Mouse (Mus musculus): ENCODE data around the gene Ppil1. TPM values are rescaled to one million over a fixed set of nuclear protein-coding genes. Genes with fewer than 3 reads are reported as not detected.

Gene Ppil1
- polyA plus RNA-seq, 1 experiment from 2014 or later = 186 TPM

GRCm38 (mm10) chr17:29216078-29216477, 47.9 kb downstream of the Ppil1 start:
- Histone ChIP-seq H3K4me2 (replicated peaks; ENCODE audit: low read depth, low read length) (no peak overlapping the region), H3K27me3 (ENCODE audit: insufficient read depth, low read length) (no peaks in the 10 kb centered on the region), H3K9ac (replicated peaks; ENCODE audit: low read length) (no peak overlapping the region), H3K36me3 (ENCODE audit: insufficient read depth, low read length) (no peaks in the 10 kb centered on the region), H3K27ac (ENCODE audit: low read length) (no peak overlapping the region), H3K4me3 (ENCODE audit: low read length) (no peak overlapping the region), H3K9me3 (ENCODE audit: low read length) (no peaks in the 10 kb centered on the region), H3K4me1 (ENCODE audit: insufficient read depth, low read length) (peaks cover 12% of the 10 kb centered on the region; the same call in 1 of the 2 replicates)
- 57% methylated on average over 7 of the region's 7 CpGs for WGBS
- no peak for ATAC-seq (ENCODE audit: low FRiP score, low TSS enrichment)

- H3K27me3 ChIP-seq (ENCODE audit: insufficient read depth, low read length) = no peaks in the 10 kb centered on the region
- 41% methylated on average over 10 of the region's 10 CpGs for WGBS
- H3K27ac ChIP-seq (ENCODE audit: low read length) = no peak overlapping the region
- no peak overlapping the region for H3K4me2 ChIP-seq (replicated peaks; ENCODE audit: low read depth, low read length)
- no peak for ATAC-seq (ENCODE audit: low FRiP score, low TSS enrichment)
- no peak overlapping the region for H3K9ac ChIP-seq (replicated peaks; ENCODE audit: low read length)
- H3K36me3 ChIP-seq (ENCODE audit: insufficient read depth, low read length) = no peaks in the 10 kb centered on the region
- no peaks in the 10 kb centered on the region for H3K9me3 ChIP-seq (ENCODE audit: low read length)
- no peak overlapping the region for H3K4me3 ChIP-seq (ENCODE audit: low read length)
- H3K4me1 ChIP-seq (ENCODE audit: insufficient read depth, low read length) = peaks cover 12% of the 10 kb centered on the region; the same call in 1 of the 2 replicates
Observed at GRCm38 (mm10) chr17:29214655-29215054, 49.3 kb downstream of the Ppil1 start.

- H3K4me3 ChIP-seq (ENCODE audit: low read length) = no peak overlapping the region
- no peak for ATAC-seq (ENCODE audit: low FRiP score, low TSS enrichment)
- H3K27me3 ChIP-seq (ENCODE audit: insufficient read depth, low read length) = no peaks in the 10 kb centered on the region
- 84% methylated on average over 4 of the region's 4 CpGs for WGBS
- no peaks in the 10 kb centered on the region for H3K36me3 ChIP-seq (ENCODE audit: insufficient read depth, low read length)
- H3K27ac ChIP-seq (ENCODE audit: low read length) = no peak overlapping the region
- no peak overlapping the region for H3K9ac ChIP-seq (replicated peaks; ENCODE audit: low read length)
- no peak overlapping the region for H3K4me2 ChIP-seq (replicated peaks; ENCODE audit: low read depth, low read length)
- peaks cover 12% of the 10 kb centered on the region; the same call in 1 of the 2 replicates for H3K4me1 ChIP-seq (ENCODE audit: insufficient read depth, low read length)
- no peaks in the 10 kb centered on the region for H3K9me3 ChIP-seq (ENCODE audit: low read length)
Observed at GRCm38 (mm10) chr17:29214193-29214456, 49.9 kb downstream of the Ppil1 start.

- WGBS = 18% methylated on average over 12 of the region's 12 CpGs
- ATAC-seq (ENCODE audit: low FRiP score, low TSS enrichment) = no peak
- H3K4me2 ChIP-seq (replicated peaks; ENCODE audit: low read depth, low read length) = no peak overlapping the region
Observed at GRCm38 (mm10) chr17:29213381-29214192, 50.4 kb downstream of the Ppil1 start.

GRCm38 (mm10) chr17:29211836-29212235, 52.1 kb downstream of the Ppil1 start:
- ATAC-seq (ENCODE audit: low FRiP score, low TSS enrichment) = no peak
- 44% methylated on average over 7 of the region's 7 CpGs for WGBS

More at GRCm38 (mm10) chr17:29213381-29214192, 50.4 kb downstream of the Ppil1 start:
- no peaks in the 10 kb centered on the region for H3K36me3 ChIP-seq (ENCODE audit: insufficient read depth, low read length)
- no peaks in the 10 kb centered on the region for H3K27me3 ChIP-seq (ENCODE audit: insufficient read depth, low read length)
- H3K4me3 ChIP-seq (ENCODE audit: low read length) = no peak overlapping the region
- no peaks in the 10 kb centered on the region for H3K9me3 ChIP-seq (ENCODE audit: low read length)
- H3K27ac ChIP-seq (ENCODE audit: low read length) = no peak overlapping the region
- no peak overlapping the region for H3K9ac ChIP-seq (replicated peaks; ENCODE audit: low read length)
- peaks cover 12% of the 10 kb centered on the region; the same call in 1 of the 2 replicates for H3K4me1 ChIP-seq (ENCODE audit: insufficient read depth, low read length)

GRCm38 (mm10) chr17:29210037-29210436, 53.9 kb downstream of the Ppil1 start:
- Histone ChIP-seq H3K4me3 (ENCODE audit: low read length) (no peak overlapping the region), H3K9me3 (ENCODE audit: low read length) (no peaks in the 10 kb centered on the region), H3K36me3 (ENCODE audit: insufficient read depth, low read length) (no peaks in the 10 kb centered on the region), H3K4me2 (replicated peaks; ENCODE audit: low read depth, low read length) (no peak overlapping the region), H3K27me3 (ENCODE audit: insufficient read depth, low read length) (no peaks in the 10 kb centered on the region), H3K9ac (replicated peaks; ENCODE audit: low read length) (no peak overlapping the region), H3K4me1 (ENCODE audit: insufficient read depth, low read length) (peaks cover 7% of the 10 kb centered on the region; the same call in 1 of the 2 replicates), H3K27ac (ENCODE audit: low read length) (no peak overlapping the region)
- 100% methylated on average over 3 of the region's 3 CpGs for WGBS
- ATAC-seq (ENCODE audit: low FRiP score, low TSS enrichment) = no peak

More at GRCm38 (mm10) chr17:29211836-29212235, 52.1 kb downstream of the Ppil1 start:
- Histone ChIP-seq H3K9me3 (ENCODE audit: low read length) (no peaks in the 10 kb centered on the region), H3K9ac (replicated peaks; ENCODE audit: low read length) (no peak overlapping the region), H3K27ac (ENCODE audit: low read length) (no peak overlapping the region), H3K4me1 (ENCODE audit: insufficient read depth, low read length) (peaks cover 12% of the 10 kb centered on the region; the same call in 1 of the 2 replicates), H3K4me2 (replicated peaks; ENCODE audit: low read depth, low read length) (no peak overlapping the region), H3K27me3 (ENCODE audit: insufficient read depth, low read length) (no peaks in the 10 kb centered on the region), H3K36me3 (ENCODE audit: insufficient read depth, low read length) (no peaks in the 10 kb centered on the region), H3K4me3 (ENCODE audit: low read length) (no peak overlapping the region)

GRCm38 (mm10) chr17:29206052-29206451, 57.9 kb downstream of the Ppil1 start:
- Histone ChIP-seq H3K27ac (ENCODE audit: low read length) (no peak overlapping the region), H3K4me2 (replicated peaks; ENCODE audit: low read depth, low read length) (no peak overlapping the region), H3K4me1 (ENCODE audit: insufficient read depth, low read length) (no peaks in the 10 kb centered on the region), H3K9ac (replicated peaks; ENCODE audit: low read length) (no peak overlapping the region), H3K4me3 (ENCODE audit: low read length) (no peak overlapping the region), H3K9me3 (ENCODE audit: low read length) (no peaks in the 10 kb centered on the region), H3K36me3 (ENCODE audit: insufficient read depth, low read length) (no peaks in the 10 kb centered on the region), H3K27me3 (ENCODE audit: insufficient read depth, low read length) (no peaks in the 10 kb centered on the region)
- no peak for ATAC-seq (ENCODE audit: low FRiP score, low TSS enrichment)
- WGBS = 77% methylated on average over 7 of the region's 7 CpGs

- Histone ChIP-seq H3K9me3 (ENCODE audit: low read length) (no peaks in the 10 kb centered on the region), H3K36me3 (ENCODE audit: insufficient read depth, low read length) (no peaks in the 10 kb centered on the region), H3K9ac (replicated peaks; ENCODE audit: low read length) (no peak overlapping the region), H3K27me3 (ENCODE audit: insufficient read depth, low read length) (no peaks in the 10 kb centered on the region), H3K27ac (ENCODE audit: low read length) (no peak overlapping the region), H3K4me3 (ENCODE audit: low read length) (no peak overlapping the region), H3K4me1 (ENCODE audit: insufficient read depth, low read length) (peaks cover 10% of the 10 kb centered on the region), H3K4me2 (replicated peaks; ENCODE audit: low read depth, low read length) (no peak overlapping the region)
- ATAC-seq (ENCODE audit: low FRiP score, low TSS enrichment) = no peak
- WGBS = 85% methylated on average over 6 of the region's 6 CpGs
Observed at GRCm38 (mm10) chr17:29202604-29203003, 61.4 kb downstream of the Ppil1 start.

Measured in kidney, embryonic 16.5 days (tissue).